Mouse (Mus musculus): ENCODE measurements around the gene Slc2a4.

DNA sequence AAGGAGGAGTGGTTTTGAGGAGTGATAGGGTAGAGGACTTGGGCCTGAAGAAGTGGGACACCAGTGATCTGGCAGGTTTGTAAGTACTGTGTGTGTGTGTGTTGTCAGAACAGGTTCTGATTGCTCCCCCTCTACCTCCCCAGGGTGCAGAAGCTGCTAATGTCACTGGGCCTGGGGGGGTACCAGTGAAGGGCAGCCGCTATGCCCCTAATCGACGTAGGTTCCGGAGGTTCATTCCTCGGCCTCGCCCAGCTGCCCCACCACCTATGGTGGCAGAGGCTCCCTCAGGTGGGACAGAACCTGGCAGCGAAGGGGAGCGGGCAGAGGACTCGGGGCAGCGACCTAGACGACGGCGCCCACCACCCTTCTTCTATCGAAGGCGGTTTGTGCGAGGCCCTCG, 8.3 kb downstream of the Slc2a4 start:
- TF ChIP-seq CTCF (IDR thresholded peaks at IDR 0.05; ENCODE audit: extremely low read depth, insufficient read depth, insufficient read length, insufficient replicate concordance) (no peak), POLR2A (IDR thresholded peaks at IDR 0.05; ENCODE audit: low read depth, low read length) (no peak)

Measured in spleen, adult 2 months (tissue).